Mouse (Mus musculus) large intestine, adult 2 months (tissue): ENCODE measurements around the gene Fam47e. TPM values are rescaled to one million over a fixed set of nuclear protein-coding genes. Genes with fewer than 3 reads are reported as not detected.

Source experiments
- DNase-seq: peaks from one replicate; pipeline ENCODE4 v3.0.0-alpha.2; 2012; ENCODE audit warnings: low read depth, low spot score
- WGBS: fragments of 180-500 bp; shearing (Covaris S2); methylation state at CpG from one replicate; pipeline ENCODE4 v1.1.7; 2018; 5-methylcytosine and 5-hydroxymethylcytosine counted together
- polyA plus RNA-seq: library from polyadenylated mRNA; depleted of rRNA; stranded (reverse); fragments of >200 nt; gene quantifications from 2 replicates; pipeline ENCODE4 v1.2.3, GENCODE M21; 2012; rRNA removed

The Fam47e gene
- polyA plus RNA-seq, 1 experiment: not detected

- no peak for DNase-seq
- 41% methylated on average over 10 of the region's 10 CpGs for WGBS
Observed at GRCm38 (mm10) chr5:92599030-92599429, 44.2 kb downstream of the Fam47e start.

GRCm38 (mm10) chr5:92602691-92603690, 48.1 kb downstream of the Fam47e start, which contains the start of gene Stbd1:
Gene Stbd1, plus strand, starts transcription at chr5:92603041.
- WGBS: 1% methylated on average over 67 of the region's 69 CpGs

GRCm38 (mm10) chr5:92604452-92605247, 49.8 kb downstream of the Fam47e start:
- 26% methylated on average over 10 of the region's 10 CpGs for WGBS
- no peak for DNase-seq

More at GRCm38 (mm10) chr5:92602691-92603690, 48.1 kb downstream of the Fam47e start, which contains the start of gene Stbd1:
- DNase-seq: no peak

- WGBS: 87% methylated on average over 5 of the region's 5 CpGs
- no peak for DNase-seq
Observed at GRCm38 (mm10) chr5:92607492-92608229, 52.8 kb downstream of the Fam47e start.

GRCm38 (mm10) chr5:92612756-92613155, 57.9 kb downstream of the Fam47e start:
- 81% methylated on average over 4 of the region's 4 CpGs for WGBS
- DNase-seq: no peak

- WGBS: 40% methylated on average over 5 of the region's 5 CpGs
- no peak for DNase-seq
Observed at GRCm38 (mm10) chr5:92621883-92622282, 67.0 kb downstream of the Fam47e start.

- 72% methylated on average over 7 of the region's 7 CpGs for WGBS
- no peak for DNase-seq
Observed at GRCm38 (mm10) chr5:92627896-92628295, 73.0 kb downstream of the Fam47e start.

GRCm38 (mm10) chr5:92633526-92633925, 78.7 kb downstream of the Fam47e start:
- 71% methylated on average over 4 of the region's 4 CpGs for WGBS
- DNase-seq: no peak

GRCm38 (mm10) chr5:92634916-92635315, 80.0 kb downstream of the Fam47e start:
- 32% methylated on average over 3 of the region's 3 CpGs for WGBS
- no peak for DNase-seq

GRCm38 (mm10) chr5:92635891-92636290, 81.0 kb downstream of the Fam47e start:
- no peak for DNase-seq
- 86% methylated on average over 5 of the region's 5 CpGs for WGBS

GRCm38 (mm10) chr5:92640861-92641260, 86.0 kb downstream of the Fam47e start:
- WGBS: 64% methylated on average over 3 of the region's 3 CpGs
- no peak for DNase-seq

Other genes starting within 250 kb of the Fam47e start
- 5.2 and 8.9 TPM in 2 replicates for gene Sdad1, start 244.6 kb upstream of the Fam47e start, polyA plus RNA-seq
- 27.1 and 43.7 TPM in 2 replicates for gene Cxcl9, start 227.0 kb upstream of the Fam47e start, polyA plus RNA-seq
- 9.2 and 9.3 TPM in 2 replicates for gene Art3, start 223.2 kb upstream of the Fam47e start, polyA plus RNA-seq
- gene Cxcl10, start 206.2 kb upstream of the Fam47e start, polyA plus RNA-seq: 20.5 and 20.6 TPM in 2 replicates
- gene Nup54, start 119.8 kb upstream of the Fam47e start, polyA plus RNA-seq: 11.9 and 16.6 TPM in 2 replicates
- gene Scarb2, start 48.2 kb upstream of the Fam47e start, polyA plus RNA-seq: 13.3 and 17.9 TPM in 2 replicates
- 2.3 and 2.4 TPM in 2 replicates for gene Stbd1, start 48.0 kb downstream of the Fam47e start, polyA plus RNA-seq
- 0.05 and 0.11 TPM in 2 replicates for gene Ccdc158, start 120.2 kb downstream of the Fam47e start, polyA plus RNA-seq
- 53.2 and 73.2 TPM in 2 replicates for gene Shroom3, start 128.4 kb downstream of the Fam47e start, polyA plus RNA-seq